ENCODE assay signal across 11 mouse cellular contexts in genomic region chr15:78449131-78449530, GRCm38 (mm10). TPM values are rescaled to one million over a fixed set of nuclear protein-coding genes. Genes with fewer than 3 reads are reported as not detected.
A peak's percentile ranks its signal among the peaks of the same experiment; 100 is the strongest.
DNase-seq lines count a peak whose midpoint lies in the region; ATAC-seq and TF ChIP-seq lines count a peak whose summit lies in the region.
"Had no signal": no experiment of that assay in that cellular context is flagged by ENCODE, and none has a peak within 500 bp of the region (broad histone marks: within the 10 kb centered on the region; RNA-seq: fewer than 3 reads in every experiment).

No protein-coding gene starts in this region.

- WGBS in kidney, embryonic 14.5 days, result 64% methylated on average over 6 of the region's 6 CpGs
- WGBS in heart, postnatal 0 days, result 43% methylated on average over 6 of the region's 6 CpGs
- 61% methylated on average over 6 of the region's 6 CpGs for WGBS in thymus, adult 2 months

- no peaks in the 10 kb centered on the region for H3K36me3 ChIP-seq in kidney, embryonic 14.5 days (ENCODE audit: control insufficient read depth, insufficient read depth, low read length)
- H3K36me3 ChIP-seq in G1E (replicated peaks), result no peaks in the 10 kb centered on the region
- no peaks in the 10 kb centered on the region for H3K36me3 ChIP-seq in heart, postnatal 0 days (replicated peaks; ENCODE audit: control insufficient read depth, insufficient read depth, low read length)
- H3K36me3 ChIP-seq in thymus, adult 2 months (ENCODE audit: control insufficient read depth, insufficient read depth, low read length), result no peaks in the 10 kb centered on the region

- no peak overlapping the region for H3K4me2 ChIP-seq in kidney, embryonic 14.5 days (replicated peaks; ENCODE audit: low read depth, low read length)
- H3K4me2 ChIP-seq in heart, postnatal 0 days (ENCODE audit: low read depth, low read length), result no peak overlapping the region

- ATAC-seq in kidney, embryonic 14.5 days (ENCODE audit: low FRiP score, low TSS enrichment), result no peak
- peak; percentile 28; the same call in 1 of the 2 replicates for ATAC-seq in G1E (ENCODE audit: extremely low read depth, insufficient number of reproducible peaks, low FRiP score, poor library complexity, severe bottlenecking)
- 0 out of 2 replicates have a peak, but pooled peaks have one; percentile 24 for ATAC-seq in heart, postnatal 0 days (ENCODE audit: insufficient read depth, low read depth)
- ATAC-seq in megakaryocyte, adult 5-6 weeks (ENCODE audit: poor library complexity, severe bottlenecking), result peak; percentile 17; the same call in 1 of the 2 replicates
- ATAC-seq in erythroblast, adult 5-6 weeks (replicated peaks; ENCODE audit: low FRiP score, poor library complexity, severe bottlenecking), result no peak

- DNase-seq in kidney, adult 9 months, result no peak
- no peak for DNase-seq in G1E (ENCODE audit: low spot score)
- DNase-seq in heart, postnatal 0 days (ENCODE audit: low spot score), result peak; percentile 45
- DNase-seq in urinary bladder, postnatal 10 days (ENCODE audit: low spot score), result no peak
- DNase-seq in thymus, adult 2 months, result no peak
- DNase-seq: gastrocnemius, postnatal 36 days; layer of hippocampus, adult 9-11 months; thymus, postnatal 36 days had no signal

- no peak for TF ChIP-seq CTCF in G1E (IDR thresholded peaks at IDR 0.05; ENCODE audit: low read depth, low read length)
- TF ChIP-seq CTCF in heart, postnatal 0 days (IDR thresholded peaks at IDR 0.05; ENCODE audit: low read depth), result no peak
- no peak for TF ChIP-seq CTCF in thymus, adult 2 months (IDR thresholded peaks at IDR 0.05; ENCODE audit: borderline replicate concordance, control insufficient read depth, extremely low read depth, insufficient read depth, low read length, poor library complexity)

- no peaks in the 10 kb centered on the region for H3K27me3 ChIP-seq in kidney, embryonic 14.5 days (ENCODE audit: control insufficient read depth, insufficient read depth, low read length)
- peaks cover 37% of the 10 kb centered on the region for H3K27me3 ChIP-seq in G1E (ENCODE audit: insufficient read depth, low read length)
- no peaks in the 10 kb centered on the region for H3K27me3 ChIP-seq in heart, postnatal 0 days (ENCODE audit: control insufficient read depth, insufficient read depth, low read length)
- no peaks in the 10 kb centered on the region for H3K27me3 ChIP-seq in thymus, adult 2 months (ENCODE audit: control insufficient read depth, insufficient read depth, low read length)

- H3K4me3 ChIP-seq in kidney, embryonic 14.5 days (ENCODE audit: low read length), result no peak overlapping the region
- peak overlapping the region; percentile 11; the same call in 1 of the 2 replicates for H3K4me3 ChIP-seq in G1E (ENCODE audit: low read depth, low read length)
- H3K4me3 ChIP-seq in heart, postnatal 0 days (ENCODE audit: low read depth, low read length), result no peak overlapping the region
- H3K4me3 ChIP-seq in thymus, adult 2 months (ENCODE audit: control insufficient read depth, insufficient read depth, low read length), result no peak overlapping the region

- H3K9me3 ChIP-seq in kidney, embryonic 14.5 days (ENCODE audit: control insufficient read depth, low read length), result no peaks in the 10 kb centered on the region
- no peaks in the 10 kb centered on the region for H3K9me3 ChIP-seq in G1E (replicated peaks)
- no peaks in the 10 kb centered on the region for H3K9me3 ChIP-seq in heart, postnatal 0 days (replicated peaks; ENCODE audit: control insufficient read depth, low read length)

- no peak for TF ChIP-seq EP300 in heart, postnatal 0 days (IDR thresholded peaks at IDR 0.05; ENCODE audit: low read depth)

- 0 out of 2 replicates have a peak overlapping the region, but pooled peaks have one; percentile 2 for H3K9ac ChIP-seq in kidney, embryonic 14.5 days (ENCODE audit: low read depth, low read length)
- H3K9ac ChIP-seq in heart, postnatal 0 days (replicated peaks; ENCODE audit: low read depth, low read length), result no peak overlapping the region

- no peak overlapping the region for H3K27ac ChIP-seq in kidney, embryonic 14.5 days (ENCODE audit: low read depth, low read length)
- peak overlapping the region; percentile 63 for H3K27ac ChIP-seq in heart, postnatal 0 days (ENCODE audit: low read depth)
- H3K27ac ChIP-seq in thymus, adult 2 months (ENCODE audit: control insufficient read depth, insufficient read depth, low read length), result no peak overlapping the region; the same call in 1 of the 2 replicates

- no peak for TF ChIP-seq POLR2A in thymus, adult 2 months (IDR thresholded peaks at IDR 0.05; ENCODE audit: control insufficient read depth, extremely low read depth, insufficient read depth, low read length, poor library complexity)

- H3K4me1 ChIP-seq in kidney, embryonic 14.5 days (ENCODE audit: control insufficient read depth, insufficient read depth, low read length), result no peaks in the 10 kb centered on the region
- peaks cover 54% of the 10 kb centered on the region for H3K4me1 ChIP-seq in G1E (ENCODE audit: insufficient read depth, low read depth, low read length)
- H3K4me1 ChIP-seq in heart, postnatal 0 days (ENCODE audit: control insufficient read depth, insufficient read depth), result peaks cover 9% of the 10 kb centered on the region; the same call in 1 of the 2 replicates
- peaks cover 18% of the 10 kb centered on the region for H3K4me1 ChIP-seq in thymus, adult 2 months (replicated peaks; ENCODE audit: control insufficient read depth, insufficient read depth, low read length)

RNA-seq across cellular contexts. Expression of gene Tmprss6, which starts 19.3 kb away (rescaled TPM):
- polyA plus RNA-seq in kidney, embryonic 14.5 days (2014; fragmentation: Nextera tagmentation; extraction: Ambion mirVana), result 0.34 and 0.49 TPM in 2 replicates
- total RNA-seq in G1E (2014; fragmentation: Nextera tagmentation) (not detected in 2 replicates), G1E (2017) (0.11 TPM in 1 of 2 replicates, not detected in the other)
- polyA plus RNA-seq in G1E (2012), result not detected in 2 replicates
- 0.50 TPM in 1 of 2 replicates, not detected in the other for total RNA-seq in heart, postnatal 0 days (2014; rRNA removed; ENCODE audit: low replicate concordance)
- polyA plus RNA-seq in heart, postnatal 0 days (2015; fragmentation: Nextera tagmentation; extraction: Ambion mirVana), result 0.29 and 0.49 TPM in 2 replicates
- total RNA-seq in megakaryocyte, adult 5-6 weeks (2015), result not detected in 2 replicates
- not detected in 2 replicates for total RNA-seq in megakaryocyte, adult 5-6 weeks (2017)
- 1.0 TPM in 1 of 2 replicates, not detected in the other for total RNA-seq in erythroblast, adult 5-6 weeks (2015; ENCODE audit: low replicate concordance)
- 0.70 TPM in 1 of 2 replicates, not detected in the other for total RNA-seq in erythroblast, adult 5-6 weeks (2017; ENCODE audit: low replicate concordance)
- 0.39 and 1.5 TPM in 2 replicates for polyA plus RNA-seq in thymus, adult 2 months (2012; rRNA removed)
- total RNA-seq: gastrocnemius, postnatal 36 days had no signal

RNA-seq across cellular contexts. Expression of gene Kctd17, which starts 20.8 kb away (rescaled TPM):
- polyA plus RNA-seq in kidney, embryonic 14.5 days (2014; fragmentation: Nextera tagmentation; extraction: Ambion mirVana), result 36.3 and 48.8 TPM in 2 replicates
- total RNA-seq in G1E (2014; fragmentation: Nextera tagmentation), result not detected in 2 replicates
- 0.05 TPM in 1 of 2 replicates, not detected in the other for total RNA-seq in G1E (2017)
- polyA plus RNA-seq in G1E (2012), result 0.04 TPM in 1 of 2 replicates, not detected in the other
- total RNA-seq in heart, postnatal 0 days (2014; rRNA removed; ENCODE audit: low replicate concordance), result 38.4 and 49.8 TPM in 2 replicates
- 15.7 and 17.8 TPM in 2 replicates for polyA plus RNA-seq in heart, postnatal 0 days (2015; fragmentation: Nextera tagmentation; extraction: Ambion mirVana)
- 8.7 and 9.5 TPM in 2 replicates for total RNA-seq in megakaryocyte, adult 5-6 weeks (2015)
- 5.2 and 9.6 TPM in 2 replicates for total RNA-seq in megakaryocyte, adult 5-6 weeks (2017)
- total RNA-seq in erythroblast, adult 5-6 weeks (2015; ENCODE audit: low replicate concordance), result 1.0 TPM in 1 of 2 replicates, not detected in the other
- total RNA-seq in erythroblast, adult 5-6 weeks (2017; ENCODE audit: low replicate concordance), result 0.98 and 2.0 TPM in 2 replicates
- 77.8 and 78.0 TPM in 2 replicates for polyA plus RNA-seq in thymus, adult 2 months (2012; rRNA removed)

RNA-seq across cellular contexts. Expression of gene Mpst, which starts 42.9 kb away (rescaled TPM):
- 4.3 and 5.3 TPM in 2 replicates for polyA plus RNA-seq in kidney, embryonic 14.5 days (2014; fragmentation: Nextera tagmentation; extraction: Ambion mirVana)
- total RNA-seq in G1E (2014; fragmentation: Nextera tagmentation) (7.3 and 19.9 TPM in 2 replicates), G1E (2017) (20.2 and 22.7 TPM in 2 replicates)
- 101 and 115 TPM in 2 replicates for polyA plus RNA-seq in G1E (2012)
- 40.0 and 52.2 TPM in 2 replicates for total RNA-seq in heart, postnatal 0 days (2014; rRNA removed; ENCODE audit: low replicate concordance)
- 1.1 and 1.2 TPM in 2 replicates for polyA plus RNA-seq in heart, postnatal 0 days (2015; fragmentation: Nextera tagmentation; extraction: Ambion mirVana)
- 3.8 and 5.9 TPM in 2 replicates for total RNA-seq in megakaryocyte, adult 5-6 weeks (2015)
- total RNA-seq in megakaryocyte, adult 5-6 weeks (2017), result 12.9 and 24.2 TPM in 2 replicates
- total RNA-seq in erythroblast, adult 5-6 weeks (2015; ENCODE audit: low replicate concordance), result 7.7 and 10.4 TPM in 2 replicates
- 22.4 and 39.6 TPM in 2 replicates for total RNA-seq in erythroblast, adult 5-6 weeks (2017; ENCODE audit: low replicate concordance)
- polyA plus RNA-seq in thymus, adult 2 months (2012; rRNA removed), result 188 and 195 TPM in 2 replicates

RNA-seq across cellular contexts. Expression of gene Tst, which starts 43.4 kb away (rescaled TPM):
- polyA plus RNA-seq in kidney, embryonic 14.5 days (2014; fragmentation: Nextera tagmentation; extraction: Ambion mirVana), result 32.4 and 32.8 TPM in 2 replicates
- total RNA-seq in G1E (2014; fragmentation: Nextera tagmentation) (3.6 and 4.3 TPM in 2 replicates), G1E (2017) (0.93 and 1.3 TPM in 2 replicates)
- polyA plus RNA-seq in G1E (2012), result 1.7 and 1.8 TPM in 2 replicates
- total RNA-seq in heart, postnatal 0 days (2014; rRNA removed; ENCODE audit: low replicate concordance), result 42.4 and 50.9 TPM in 2 replicates
- polyA plus RNA-seq in heart, postnatal 0 days (2015; fragmentation: Nextera tagmentation; extraction: Ambion mirVana), result 21.9 and 22.0 TPM in 2 replicates
- 9.8 and 10.4 TPM in 2 replicates for total RNA-seq in megakaryocyte, adult 5-6 weeks (2015)
- total RNA-seq in megakaryocyte, adult 5-6 weeks (2017), result 3.3 and 8.8 TPM in 2 replicates
- total RNA-seq in erythroblast, adult 5-6 weeks (2015; ENCODE audit: low replicate concordance), result 5.2 and 6.0 TPM in 2 replicates
- total RNA-seq in erythroblast, adult 5-6 weeks (2017; ENCODE audit: low replicate concordance), result 3.5 and 8.1 TPM in 2 replicates
- 44.5 and 58.0 TPM in 2 replicates for polyA plus RNA-seq in thymus, adult 2 months (2012; rRNA removed)

RNA-seq across cellular contexts. Expression of gene Il2rb, which starts 45.9 kb away (rescaled TPM):
- polyA plus RNA-seq in kidney, embryonic 14.5 days (2014; fragmentation: Nextera tagmentation; extraction: Ambion mirVana), result 0.07 and 0.60 TPM in 2 replicates
- total RNA-seq in G1E (2014; fragmentation: Nextera tagmentation) (not detected in 2 replicates), G1E (2017) (under 0.01 and 0.05 TPM in 2 replicates)
- polyA plus RNA-seq in G1E (2012), result not detected in 2 replicates
- 0.12 TPM in 1 of 2 replicates, not detected in the other for total RNA-seq in heart, postnatal 0 days (2014; rRNA removed; ENCODE audit: low replicate concordance)
- polyA plus RNA-seq in heart, postnatal 0 days (2015; fragmentation: Nextera tagmentation; extraction: Ambion mirVana), result 0.08 TPM in 2 replicates
- total RNA-seq in megakaryocyte, adult 5-6 weeks (2015), result 7.0 and 10.5 TPM in 2 replicates
- total RNA-seq in megakaryocyte, adult 5-6 weeks (2017), result 5.4 and 9.4 TPM in 2 replicates
- 0.42 and 9.0 TPM in 2 replicates for total RNA-seq in erythroblast, adult 5-6 weeks (2015; ENCODE audit: low replicate concordance)
- 0.28 and 1.0 TPM in 2 replicates for total RNA-seq in erythroblast, adult 5-6 weeks (2017; ENCODE audit: low replicate concordance)
- polyA plus RNA-seq in thymus, adult 2 months (2012; rRNA removed), result 49.7 and 53.7 TPM in 2 replicates
- total RNA-seq: gastrocnemius, postnatal 36 days had no signal

Comparison
In these comparisons a context has a peak if more than half of its experiments do, and no peak if none do; other contexts are left out.
1. ATAC-seq: peak in G1E (single experiment), heart, postnatal 0 days (single experiment) and megakaryocyte, adult 5-6 weeks (single experiment); none in kidney, embryonic 14.5 days (single experiment) and erythroblast, adult 5-6 weeks (single experiment).